Mouse (Mus musculus): ENCODE results near the gene Fgfrl1.

Gene Fgfrl1

DNA sequence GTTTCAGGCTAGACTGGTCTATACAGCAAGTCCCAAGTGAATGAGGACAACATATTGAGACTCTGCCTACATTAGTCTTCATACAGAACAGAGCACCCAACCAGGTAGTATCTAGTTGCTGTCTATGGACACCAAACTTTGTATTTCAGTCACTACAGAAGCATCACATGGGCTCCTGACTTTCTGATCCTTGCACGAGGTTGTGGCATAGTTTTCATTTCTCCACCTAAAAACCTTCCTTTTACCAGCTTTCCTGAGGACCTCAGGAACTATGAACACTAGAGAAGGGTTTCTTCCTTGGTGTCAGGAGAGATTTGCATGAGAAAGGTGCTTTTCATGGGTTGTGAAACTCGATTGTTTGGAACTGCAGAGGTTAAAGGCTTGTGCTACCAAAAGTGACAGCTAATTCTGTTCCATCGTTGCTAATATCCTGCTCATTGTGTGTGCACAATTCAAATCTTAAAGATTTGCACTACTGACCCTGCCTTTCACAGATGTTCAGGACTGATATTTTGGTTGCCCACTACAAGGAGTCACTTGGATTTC is 23.7 kb upstream of the Fgfrl1 start:
- DNase-seq: no peak

DNA sequence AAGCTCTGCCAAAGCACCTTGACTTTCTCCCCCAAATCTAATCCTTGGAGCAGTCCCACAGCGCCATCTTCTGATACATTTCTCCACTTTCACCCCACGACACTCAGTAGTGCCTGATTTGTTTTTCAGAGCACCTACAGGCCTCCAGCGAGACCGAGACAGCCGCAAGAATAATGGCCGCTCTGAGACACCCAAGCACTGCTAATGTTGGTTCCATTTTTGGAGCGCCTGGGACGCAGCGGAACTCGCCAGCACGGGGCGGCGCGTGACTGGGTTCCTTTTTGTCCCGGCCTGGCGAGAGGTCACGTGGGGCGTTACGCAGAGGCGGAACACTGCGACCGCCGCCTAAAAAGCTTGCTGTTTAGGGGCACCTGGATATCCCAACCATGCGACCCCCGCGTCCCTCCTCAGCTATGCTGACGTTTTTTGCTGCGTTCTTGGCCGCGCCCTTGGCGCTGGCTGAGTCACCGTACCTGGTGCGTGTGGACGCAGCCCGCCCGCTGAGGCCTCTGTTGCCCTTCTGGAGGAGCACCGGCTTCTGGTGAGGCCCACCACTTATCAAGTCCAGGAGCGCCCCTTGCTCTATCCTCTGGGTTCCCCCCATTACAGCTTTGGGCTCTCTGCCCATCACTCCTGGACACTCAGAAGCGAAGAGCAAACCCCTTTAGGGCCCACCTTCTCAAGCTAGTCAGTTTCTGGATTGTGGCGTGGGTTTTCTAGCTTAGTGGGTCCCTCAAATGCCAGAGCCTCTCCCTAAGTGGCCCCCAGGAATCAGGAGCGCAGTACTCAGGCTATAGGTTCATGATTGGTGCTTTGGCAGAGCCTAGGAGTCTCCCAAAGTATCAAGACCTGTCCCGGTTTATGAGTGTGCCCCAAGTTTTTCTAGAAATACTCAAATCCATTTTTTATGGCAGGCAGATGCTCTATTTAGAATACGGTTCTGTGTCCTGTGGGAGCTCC is 22.9 kb upstream of the Fgfrl1 start, which contains the start of gene Dgkq:
TSS of gene Dgkq (minus strand) at position 696 of the 960 bp plus-strand sequence.
- peak; percentile 83 for DNase-seq

DNA sequence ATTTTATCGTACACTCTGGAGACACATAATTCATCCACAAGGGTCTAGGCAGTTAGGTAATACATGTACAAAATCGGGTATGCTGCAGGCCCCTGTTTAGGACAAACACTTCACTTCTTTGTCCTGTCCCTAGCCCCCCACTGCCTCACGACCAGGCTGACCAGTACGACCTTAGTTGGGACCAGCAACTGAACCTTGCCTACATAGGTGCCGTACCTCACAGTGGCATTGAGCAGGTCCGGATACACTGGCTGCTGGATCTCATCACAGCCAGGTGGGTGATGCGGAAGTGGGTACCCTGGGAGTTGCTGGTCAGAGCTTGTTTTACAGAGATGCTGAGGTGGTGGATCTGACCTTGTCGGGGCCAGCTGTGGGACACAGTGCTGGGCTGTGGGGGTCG is 22.2 kb upstream of the Fgfrl1 start:
- DNase-seq: no peak

DNA sequence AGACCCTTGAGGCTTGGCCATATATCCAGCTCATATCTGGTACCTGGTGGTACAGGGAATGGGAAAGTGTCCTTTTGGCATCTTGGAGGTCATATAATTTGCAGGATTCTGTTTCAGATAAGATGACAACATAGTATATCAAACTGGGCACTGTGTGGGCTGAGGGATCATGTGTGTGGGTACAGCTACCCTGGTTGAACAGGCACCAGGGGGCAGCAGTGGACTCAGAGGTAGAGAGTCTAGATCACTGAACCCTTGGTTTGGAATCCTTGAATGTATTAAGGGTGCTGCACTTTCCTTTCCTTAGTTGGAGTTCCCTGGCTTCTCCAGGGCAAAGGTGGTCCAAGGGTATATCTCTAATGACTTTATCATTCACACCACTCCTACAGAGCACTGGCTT is 21.4 kb upstream of the Fgfrl1 start:
- DNase-seq: peak; percentile 85

DNA sequence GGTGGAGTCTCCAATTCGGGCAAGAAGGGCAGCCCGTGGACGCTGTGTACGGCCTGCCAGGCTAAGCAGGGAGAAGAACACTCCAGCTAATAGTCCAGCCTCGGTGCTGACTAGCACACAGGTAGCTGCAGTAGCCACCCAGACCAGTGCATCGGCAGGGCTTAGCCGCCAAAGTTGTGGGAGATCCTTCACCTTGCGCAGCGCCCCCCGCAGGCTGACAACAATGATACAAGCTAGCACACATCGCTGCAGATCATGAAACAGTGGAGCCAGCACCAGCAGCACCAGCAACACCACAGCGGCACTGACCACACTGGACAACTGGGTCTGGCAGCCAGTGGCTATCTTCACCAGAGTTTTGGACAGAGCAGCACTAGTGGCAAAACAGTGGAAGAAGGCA is 20.4 kb upstream of the Fgfrl1 start:
- DNase-seq: no peak

DNA sequence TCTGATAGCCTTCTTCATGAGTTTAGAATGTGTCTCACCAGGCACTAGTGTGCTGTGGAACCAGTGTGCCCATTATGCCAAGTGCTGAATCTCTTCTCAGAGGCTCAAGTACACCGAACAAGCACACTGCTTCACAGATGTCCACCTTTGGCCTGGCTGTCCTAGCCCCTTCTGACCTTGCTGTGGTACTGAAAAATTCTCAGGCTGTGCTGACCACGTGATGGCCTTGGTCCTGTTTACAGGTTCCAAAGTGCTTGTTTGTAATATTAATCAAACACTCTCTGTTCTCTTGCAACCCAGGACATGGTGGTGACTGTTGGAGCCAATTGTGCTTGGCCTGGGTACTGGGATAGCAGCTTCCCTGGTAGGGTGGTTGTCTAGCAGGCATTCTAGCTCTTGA is 17.6 kb upstream of the Fgfrl1 start:
- DNase-seq: no peak

DNA sequence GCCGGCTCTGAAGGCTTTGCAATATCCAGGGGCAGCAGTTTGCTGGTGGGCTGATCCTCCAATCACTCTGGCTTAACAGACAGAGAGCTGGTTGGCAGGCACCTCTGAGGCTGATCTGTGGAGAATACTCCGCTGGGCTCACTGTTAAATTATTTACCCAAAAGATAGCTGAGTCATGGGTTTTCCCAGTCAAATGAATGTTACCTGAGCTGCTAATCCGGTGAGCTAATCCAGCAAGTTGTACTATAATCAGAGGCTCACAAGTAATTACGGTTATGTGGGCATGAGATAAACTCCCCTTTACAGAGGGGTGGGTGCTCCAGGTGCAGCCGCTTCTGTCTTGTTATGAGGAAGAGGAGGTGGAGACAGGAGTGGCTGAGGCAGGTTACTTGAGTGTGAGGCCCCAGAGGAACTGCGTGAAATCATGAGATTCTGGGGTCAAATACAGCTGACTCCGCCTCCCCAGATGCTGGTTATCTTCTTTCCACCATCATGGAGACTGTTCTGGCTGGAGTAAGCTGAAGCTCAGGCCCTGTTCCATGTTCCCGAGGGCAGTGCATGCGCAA is 16.8 kb upstream of the Fgfrl1 start, which contains the start of gene Slc26a1:
TSS of gene Slc26a1 (minus strand) at position 319 of the 566 bp plus-strand sequence.
- DNase-seq: no peak

DNA sequence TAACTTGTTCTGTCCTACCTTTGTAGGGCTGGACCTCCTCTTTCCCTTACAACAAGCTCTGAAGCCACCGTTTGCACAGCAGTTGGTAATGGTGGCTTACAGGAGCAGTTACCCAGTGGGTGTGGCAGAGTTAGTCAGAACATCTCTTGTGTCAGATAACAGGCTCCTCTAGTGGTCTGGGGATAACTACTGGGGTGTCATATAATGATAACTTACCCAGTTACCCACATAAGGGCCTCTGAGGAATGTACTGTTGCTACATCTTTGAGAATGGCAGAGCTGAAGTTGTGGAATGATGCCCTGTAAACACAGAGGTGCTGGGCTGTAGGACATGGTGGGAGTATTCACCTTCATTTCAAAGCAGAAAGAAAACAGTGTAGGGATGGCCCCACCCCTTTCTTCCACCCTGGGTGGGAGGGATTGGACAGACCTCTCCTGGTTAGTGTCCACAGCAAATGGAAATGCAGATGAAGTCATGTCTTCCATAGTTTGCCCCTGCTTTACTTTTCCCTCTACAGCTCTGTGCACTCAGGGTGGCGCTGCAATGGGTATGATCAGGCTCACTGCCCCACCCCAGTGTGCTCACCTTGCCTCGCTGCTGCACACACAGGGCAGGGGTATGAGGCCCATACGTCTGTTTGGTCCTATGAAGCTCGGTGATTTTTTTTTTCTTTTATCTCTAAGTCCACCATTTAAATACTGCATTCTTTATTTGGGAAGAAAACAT is 15.2 kb upstream of the Fgfrl1 start:
- DNase-seq: no peak

DNA sequence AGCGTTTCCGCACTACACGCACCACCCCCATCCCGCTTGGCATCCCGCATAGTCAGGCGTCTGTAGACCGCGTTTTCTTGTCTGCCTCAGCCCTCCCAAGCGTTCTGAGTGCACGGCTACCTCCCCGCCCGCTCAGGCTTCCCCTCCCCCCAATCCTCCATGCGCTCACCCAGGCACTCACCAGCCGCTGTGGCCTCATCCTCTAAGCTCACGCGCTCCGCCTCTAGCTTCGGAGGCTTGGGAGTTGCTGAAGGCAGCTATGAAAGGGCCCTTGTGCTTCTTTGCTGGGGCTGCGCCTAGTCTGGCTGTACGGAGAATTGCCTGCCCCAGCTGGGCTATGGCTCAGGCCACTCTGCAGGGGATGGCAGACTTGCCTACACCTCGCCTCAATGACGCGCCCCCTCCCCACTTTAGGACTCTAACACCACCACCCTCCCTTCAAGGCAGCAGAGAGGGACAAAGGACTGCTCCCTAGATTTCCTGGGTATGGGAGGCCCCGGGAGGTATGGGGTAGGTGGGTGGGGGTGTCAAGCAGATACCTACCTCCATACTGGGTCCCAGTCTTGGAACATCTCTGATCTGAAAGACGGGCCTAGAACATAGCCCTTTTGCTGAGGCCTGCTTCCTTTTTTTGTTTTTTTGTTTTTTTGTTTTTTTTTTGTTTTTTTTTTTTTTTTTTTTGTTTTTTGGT is 14.4 kb upstream of the Fgfrl1 start:
- DNase-seq: peak; percentile 32

DNA sequence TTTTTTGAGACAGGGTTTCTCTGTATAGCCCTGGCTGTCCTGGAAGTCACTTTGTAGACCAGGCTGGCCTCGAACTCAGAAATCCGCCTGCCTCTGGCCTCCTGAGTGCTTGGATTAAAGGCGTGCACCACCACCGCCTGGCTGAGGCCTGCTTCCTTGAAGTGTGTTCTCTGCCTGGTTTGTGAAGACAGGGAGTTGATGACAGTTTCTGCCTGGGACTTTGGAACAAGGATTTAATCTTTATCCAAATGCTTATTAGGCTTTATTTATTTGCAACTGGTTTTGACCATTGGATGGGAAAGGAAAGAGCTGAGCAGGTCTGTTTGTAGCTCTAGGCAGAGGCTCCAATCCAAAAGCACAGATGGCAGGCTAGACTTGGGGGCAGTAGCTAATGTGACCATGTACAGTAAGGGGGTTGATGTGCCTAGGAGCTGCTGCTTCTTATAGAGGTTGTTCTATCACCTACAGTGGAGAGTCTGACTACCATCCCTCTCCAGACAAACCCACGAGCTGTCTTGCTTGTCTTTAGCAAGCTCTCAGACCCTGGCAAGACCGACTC is 13.8 kb upstream of the Fgfrl1 start:
- DNase-seq: no peak

DNA sequence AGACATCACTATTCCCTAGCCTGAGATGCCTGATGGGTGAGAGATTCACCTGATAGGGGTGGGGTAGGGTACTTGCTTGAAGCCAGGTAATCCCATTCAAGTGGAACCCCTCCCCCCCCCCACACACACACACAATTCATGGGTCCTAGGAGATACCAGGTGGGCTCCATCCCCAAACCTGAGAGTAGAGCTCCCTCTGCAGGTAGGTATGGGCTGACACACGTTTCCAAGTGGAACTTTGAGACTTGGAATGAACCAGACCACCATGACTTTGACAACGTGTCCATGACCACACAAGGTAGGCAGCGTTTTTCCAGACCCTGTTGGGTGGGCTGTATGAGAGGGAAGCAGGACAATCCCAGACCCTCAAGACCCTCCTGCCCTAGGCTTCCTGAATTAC is 12.3 kb upstream of the Fgfrl1 start:
- DNase-seq: no peak

DNA sequence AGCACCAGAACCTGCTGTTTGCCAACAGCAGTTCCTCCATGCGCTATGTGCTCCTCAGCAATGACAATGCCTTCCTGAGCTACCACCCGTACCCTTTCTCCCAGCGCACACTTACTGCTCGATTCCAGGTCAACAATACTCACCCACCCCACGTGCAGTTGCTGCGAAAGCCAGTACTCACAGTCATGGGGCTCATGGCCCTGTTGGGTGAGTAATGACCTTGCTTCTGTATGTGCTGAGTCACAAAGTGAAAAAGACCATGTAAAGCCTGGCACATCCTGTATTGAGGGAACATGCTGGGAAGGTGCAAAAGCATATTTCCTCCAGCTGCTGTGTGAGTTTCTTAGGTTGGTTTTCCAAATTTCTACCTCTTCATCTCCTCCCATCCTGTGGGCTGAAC is 11.3 kb upstream of the Fgfrl1 start:
- DNase-seq: no peak

DNA sequence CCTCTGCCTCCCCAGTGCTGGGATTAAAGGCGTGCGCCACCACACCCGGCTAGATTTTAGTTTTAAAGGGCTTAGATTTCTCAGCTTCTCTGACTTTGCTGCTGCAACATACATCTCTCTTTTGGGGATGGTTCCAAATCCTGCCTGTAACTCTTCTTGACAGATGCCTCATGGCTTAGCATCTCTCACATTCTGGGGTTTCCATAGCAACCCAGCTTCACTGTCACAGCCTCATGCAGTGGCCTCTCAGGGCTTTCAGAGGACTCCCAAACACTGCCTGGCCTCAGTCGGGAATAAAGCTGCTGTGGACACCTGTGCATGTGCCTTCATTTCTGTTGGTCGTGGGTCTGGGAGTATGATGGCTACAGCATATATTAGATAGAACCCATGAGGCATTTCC is 3.1 kb upstream of the Fgfrl1 start:
- no peak for DNase-seq

DNA sequence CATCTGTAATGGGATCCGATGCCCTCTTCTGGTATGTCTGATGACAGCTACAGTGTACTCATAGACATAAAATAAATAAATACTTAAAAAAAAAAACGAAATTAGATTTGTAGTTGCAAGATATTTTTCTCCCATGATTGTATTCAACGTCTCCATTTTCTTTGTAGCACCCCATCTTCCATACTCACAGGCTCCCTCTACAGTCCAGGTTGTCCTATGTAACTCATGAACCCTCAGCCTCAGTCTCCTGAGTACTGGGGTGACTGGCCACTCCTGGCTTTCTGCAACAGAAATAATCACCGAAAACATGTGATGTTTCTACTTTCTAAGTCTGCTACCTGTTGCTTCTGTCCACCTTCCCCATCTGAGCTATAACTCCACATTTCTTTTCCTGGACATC is 1.0 kb upstream of the Fgfrl1 start:
- DNase-seq: no peak

DNA sequence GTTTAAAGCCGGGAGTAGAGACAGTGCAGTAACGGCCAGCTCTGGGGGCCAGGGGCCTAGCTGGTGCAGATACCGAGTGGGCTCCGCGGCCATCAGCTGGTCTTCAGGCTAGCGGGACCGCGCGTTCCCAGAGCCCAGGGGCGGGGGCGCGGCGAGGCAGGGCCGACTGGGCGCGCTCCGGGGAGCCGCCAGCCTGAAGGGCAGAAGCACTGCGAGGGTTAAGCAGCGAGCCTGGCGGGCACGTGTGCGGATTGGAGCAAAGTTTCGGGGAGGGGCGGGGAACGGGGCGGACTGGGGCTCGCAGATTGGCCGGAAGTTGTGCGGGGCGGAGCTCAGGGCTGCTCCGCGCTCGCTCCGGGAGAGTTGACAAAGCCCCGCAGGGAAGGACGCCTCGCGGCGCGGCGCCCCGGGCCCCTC is 1.7 kb downstream of the Fgfrl1 start:
- DNase-seq: peak; percentile 92

DNA sequence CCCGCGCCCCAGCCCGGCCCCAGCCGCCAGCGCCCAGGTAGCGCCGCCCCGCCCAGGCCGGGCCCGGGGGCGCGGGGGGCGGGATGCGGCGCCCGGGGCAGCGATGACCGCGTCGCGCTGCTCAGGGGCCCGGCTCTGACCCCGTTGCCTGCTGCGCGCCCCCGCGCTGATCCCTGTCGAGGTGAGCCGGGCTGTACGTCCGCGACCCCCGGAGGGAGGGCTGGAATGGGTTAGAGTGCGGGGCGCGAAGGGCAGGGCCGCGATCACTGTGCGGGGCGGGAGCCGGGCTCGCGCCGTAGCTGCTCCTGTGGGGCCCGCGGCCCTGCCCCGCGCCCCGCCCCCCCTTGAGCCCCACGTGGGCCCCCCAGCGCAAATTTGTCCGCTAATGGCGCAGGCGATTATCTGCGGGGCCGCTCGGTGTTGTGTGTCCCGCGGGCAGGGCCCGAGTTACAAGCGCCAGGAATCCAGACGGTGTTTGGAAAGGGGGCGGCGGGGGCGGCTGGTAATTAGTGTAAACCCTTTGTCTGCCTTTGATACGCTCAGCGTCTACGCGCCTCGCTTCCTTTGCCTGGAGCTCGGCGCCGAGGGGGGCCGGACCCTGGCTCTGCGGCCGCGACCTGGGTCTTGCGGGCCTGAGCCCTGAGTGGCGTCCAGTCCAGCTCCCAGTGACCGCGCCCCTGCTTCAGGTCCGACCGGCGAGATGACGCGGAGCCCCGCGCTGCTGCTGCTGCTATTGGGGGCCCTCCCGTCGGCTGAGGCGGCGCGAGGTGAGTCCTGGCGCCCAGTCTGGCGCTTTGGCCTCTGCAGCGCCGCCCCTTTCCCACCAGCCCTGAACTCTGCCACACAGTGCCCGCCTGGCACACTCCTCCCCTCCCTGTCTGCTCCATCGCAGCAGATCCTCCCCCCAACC is 2.4 kb downstream of the Fgfrl1 start:
- DNase-seq: peak; percentile 60

DNA sequence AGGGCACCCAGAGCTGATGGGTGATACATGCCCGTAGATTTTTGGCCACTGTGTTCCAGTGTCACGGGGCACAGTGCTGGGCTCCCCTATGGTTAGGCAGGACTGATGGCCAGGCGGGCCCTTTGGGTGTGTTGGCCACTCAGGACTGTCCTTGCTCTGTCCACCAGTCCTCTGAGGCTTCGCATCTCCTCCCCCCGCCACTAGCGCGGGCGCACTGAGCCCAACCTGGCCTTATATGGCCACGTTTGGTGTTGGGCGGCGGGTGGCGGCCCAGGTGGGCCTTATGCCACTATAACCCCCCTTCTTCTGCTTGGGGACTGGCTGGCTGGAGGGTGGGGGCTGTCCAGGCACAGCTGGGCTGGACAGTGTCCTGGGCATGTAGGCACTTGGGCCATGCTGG is 3.7 kb downstream of the Fgfrl1 start:
- DNase-seq: no peak

DNA sequence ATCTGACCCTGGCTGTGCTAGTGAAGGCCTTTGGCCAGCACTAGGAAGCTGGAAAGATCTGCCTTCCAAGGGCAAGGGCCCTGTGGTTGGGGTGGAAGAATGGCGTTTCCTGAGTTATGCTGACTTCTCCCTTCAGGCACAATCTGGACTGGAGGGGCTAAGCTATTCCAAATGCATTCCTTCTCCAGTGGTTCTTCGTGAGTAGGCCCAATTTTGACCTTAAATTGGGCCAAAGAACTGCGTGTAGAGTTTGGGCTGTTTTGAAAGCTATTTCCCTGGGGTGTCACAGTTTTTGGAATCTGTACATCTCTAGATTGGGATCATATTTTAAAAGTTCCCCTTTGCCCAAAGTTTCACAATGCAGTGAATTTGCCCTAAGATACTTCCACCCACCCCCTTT is 4.4 kb downstream of the Fgfrl1 start:
- no peak for DNase-seq

DNA sequence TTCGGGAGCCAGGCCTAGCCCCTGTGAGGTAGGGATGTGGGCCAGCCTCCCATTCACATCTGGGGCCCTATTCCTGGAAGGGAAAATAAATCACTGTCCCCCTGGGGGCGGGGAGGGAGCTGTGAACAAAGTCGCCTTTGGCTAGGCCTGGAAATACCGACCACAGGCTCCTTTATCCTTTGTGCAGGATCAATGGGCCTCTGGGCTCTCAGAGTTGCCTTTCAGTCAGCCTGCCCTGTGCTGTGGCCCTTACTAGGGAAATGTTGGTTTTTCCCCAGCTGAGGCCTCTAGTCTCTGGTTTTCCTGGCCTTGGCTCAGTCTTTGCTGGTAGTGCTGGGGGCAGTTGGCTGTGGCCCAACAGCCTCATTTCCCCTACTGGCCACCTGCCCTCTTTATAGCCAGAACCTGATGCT is 5.2 kb downstream of the Fgfrl1 start:
- no peak for DNase-seq

DNA sequence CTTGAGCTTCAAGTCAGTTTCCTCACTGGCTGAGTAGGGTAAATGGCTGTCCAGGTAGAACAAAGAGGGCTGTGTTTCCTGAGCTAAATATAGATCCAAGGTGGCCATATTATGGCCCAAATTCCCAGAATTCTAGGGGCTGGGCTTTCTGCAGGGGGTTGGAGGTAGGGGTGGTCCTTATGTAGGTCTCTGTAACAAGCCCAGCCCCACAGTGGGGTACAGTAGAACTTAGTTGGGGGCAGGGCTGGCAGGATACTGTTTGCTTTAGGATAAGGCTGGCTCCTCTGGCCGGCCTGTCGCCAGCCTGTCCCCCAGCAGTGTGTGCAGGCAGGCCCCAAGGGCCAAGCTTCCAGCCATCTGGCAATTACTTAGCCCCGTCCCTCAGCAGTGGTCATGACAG is 8.2 kb downstream of the Fgfrl1 start:
- no peak for DNase-seq

DNA sequence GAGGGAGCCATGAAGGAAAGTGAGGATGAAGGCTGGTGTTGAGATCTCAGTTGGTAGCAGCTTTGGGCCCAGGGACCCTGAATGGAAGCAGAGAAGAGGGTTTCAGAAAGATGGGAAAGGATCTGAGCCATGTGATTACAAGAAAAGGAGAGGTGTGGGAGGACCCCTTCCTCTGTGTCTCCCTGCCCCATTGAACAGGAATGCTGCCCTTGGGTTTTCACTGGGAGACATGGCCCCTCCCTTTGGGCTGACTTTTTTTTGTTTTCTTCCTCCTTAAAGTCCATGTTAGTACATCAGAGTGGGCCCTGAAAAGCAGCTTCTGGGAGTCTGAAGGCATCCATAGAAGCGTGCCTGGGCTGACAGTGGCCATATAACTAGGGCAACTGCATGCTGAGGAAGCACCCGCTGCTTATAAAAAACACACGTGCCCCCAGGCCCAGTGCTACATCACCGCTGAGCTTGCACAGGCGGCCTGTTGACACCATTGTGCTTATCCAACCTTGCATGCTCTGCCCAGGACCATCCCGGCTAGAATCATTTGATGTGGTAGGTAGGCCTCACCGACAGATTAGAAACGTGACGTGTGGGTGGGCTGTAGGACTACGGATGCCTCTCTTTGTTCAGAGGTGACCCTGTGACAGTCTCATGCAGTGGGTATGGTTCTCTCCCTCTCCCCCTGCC is 9.3 kb downstream of the Fgfrl1 start:
- no peak for DNase-seq
